Mouse (Mus musculus): ENCODE results near the gene Rab5c. TPM values are rescaled to one million over a fixed set of nuclear protein-coding genes. Genes with fewer than 3 reads are reported as not detected.

Gene Rab5c
- polyA plus RNA-seq, 1 experiment from 2014 or later, result 16.6 TPM

- DNase-seq (no peak), ATAC-seq (no peak)
- Histone ChIP-seq H3K4me2 (ENCODE audit: low read depth, low read length) (no peak overlapping the region), H3K9ac (replicated peaks) (no peak overlapping the region), H3K4me3 (ENCODE audit: low read depth, low read length) (no peak overlapping the region), H3K9me3 (ENCODE audit: low read length) (no peaks in the 10 kb centered on the region), H3K27ac (ENCODE audit: low read depth) (no peak overlapping the region), H3K4me1 (ENCODE audit: insufficient read depth) (peaks cover 12% of the 10 kb centered on the region), H3K36me3 (replicated peaks; ENCODE audit: insufficient read depth, low read length) (no peaks in the 10 kb centered on the region), H3K27me3 (ENCODE audit: insufficient read depth, low read length) (peaks cover 32% of the 10 kb centered on the region)
- no peak for TF ChIP-seq CTCF (IDR thresholded peaks at IDR 0.05; ENCODE audit: low read depth)
- TF ChIP-seq EP300 (IDR thresholded peaks at IDR 0.05; ENCODE audit: low read depth), result no peak
- 65% methylated on average over 6 of the region's 6 CpGs for WGBS (ENCODE audit: insufficient replicate concordance)
Measured at GRCm38 (mm10) chr11:100756476-100756875, 18.5 kb upstream of the Rab5c start.

GRCm38 (mm10) chr11:100754693-100755057, 16.7 kb upstream of the Rab5c start:
- 80% methylated on average over 3 of the region's 3 CpGs for WGBS (ENCODE audit: insufficient replicate concordance)
- Histone ChIP-seq H3K4me3 (ENCODE audit: low read depth, low read length) (no peak overlapping the region), H3K4me2 (ENCODE audit: low read depth, low read length) (no peak overlapping the region), H3K36me3 (replicated peaks; ENCODE audit: insufficient read depth, low read length) (no peaks in the 10 kb centered on the region), H3K27me3 (ENCODE audit: insufficient read depth, low read length) (peaks cover 25% of the 10 kb centered on the region), H3K27ac (ENCODE audit: low read depth) (no peak overlapping the region), H3K9me3 (ENCODE audit: low read length) (no peaks in the 10 kb centered on the region), H3K4me1 (ENCODE audit: insufficient read depth) (peaks cover 9% of the 10 kb centered on the region), H3K9ac (replicated peaks) (no peak overlapping the region)
- no peak for ATAC-seq
- DNase-seq, result no peak
- TF ChIP-seq CTCF (IDR thresholded peaks at IDR 0.05; ENCODE audit: low read depth), result no peak
- no peak for TF ChIP-seq EP300 (IDR thresholded peaks at IDR 0.05; ENCODE audit: low read depth)

GRCm38 (mm10) chr11:100754021-100754692, 16.1 kb upstream of the Rab5c start:
- no peak overlapping the region for H3K27ac ChIP-seq (ENCODE audit: low read depth)
- no peak for ATAC-seq
- H3K36me3 ChIP-seq (replicated peaks; ENCODE audit: insufficient read depth, low read length), result no peaks in the 10 kb centered on the region
- TF ChIP-seq CTCF (IDR thresholded peaks at IDR 0.05; ENCODE audit: low read depth) (no peak), EP300 (IDR thresholded peaks at IDR 0.05; ENCODE audit: low read depth) (no peak)
- WGBS (ENCODE audit: insufficient replicate concordance), result 82% methylated on average over 12 of the region's 12 CpGs
- no peak overlapping the region for H3K4me2 ChIP-seq (ENCODE audit: low read depth, low read length)
- no peak overlapping the region for H3K4me3 ChIP-seq (ENCODE audit: low read depth, low read length)
- no peaks in the 10 kb centered on the region for H3K9me3 ChIP-seq (ENCODE audit: low read length)
- H3K4me1 ChIP-seq (ENCODE audit: insufficient read depth), result peaks cover 4% of the 10 kb centered on the region
- peaks cover 25% of the 10 kb centered on the region for H3K27me3 ChIP-seq (ENCODE audit: insufficient read depth, low read length)
- no peak for DNase-seq
- H3K9ac ChIP-seq (replicated peaks), result no peak overlapping the region

- Histone ChIP-seq H3K9ac (replicated peaks) (no peak overlapping the region), H3K27me3 (ENCODE audit: insufficient read depth, low read length) (peaks cover 13% of the 10 kb centered on the region), H3K27ac (ENCODE audit: low read depth) (no peak overlapping the region), H3K4me1 (ENCODE audit: insufficient read depth) (peaks cover 4% of the 10 kb centered on the region; the same call in 1 of the 2 replicates), H3K4me3 (ENCODE audit: low read depth, low read length) (no peak overlapping the region), H3K9me3 (ENCODE audit: low read length) (no peaks in the 10 kb centered on the region), H3K4me2 (ENCODE audit: low read depth, low read length) (no peak overlapping the region), H3K36me3 (replicated peaks; ENCODE audit: insufficient read depth, low read length) (no peaks in the 10 kb centered on the region)
- DNase-seq (no peak), ATAC-seq (no peak)
- TF ChIP-seq CTCF (IDR thresholded peaks at IDR 0.05; ENCODE audit: low read depth) (no peak), EP300 (IDR thresholded peaks at IDR 0.05; ENCODE audit: low read depth) (no peak)
- 47% methylated on average over 10 of the region's 10 CpGs for WGBS (ENCODE audit: insufficient replicate concordance)
Measured at GRCm38 (mm10) chr11:100752294-100752693, 14.3 kb upstream of the Rab5c start.

- WGBS (ENCODE audit: insufficient replicate concordance), result 81% methylated on average over 16 of the region's 16 CpGs
- no peaks in the 10 kb centered on the region for H3K36me3 ChIP-seq (replicated peaks; ENCODE audit: insufficient read depth, low read length)
- H3K9me3 ChIP-seq (ENCODE audit: low read length), result no peaks in the 10 kb centered on the region
- no peak overlapping the region for H3K4me3 ChIP-seq (ENCODE audit: low read depth, low read length)
- no peak overlapping the region for H3K27ac ChIP-seq (ENCODE audit: low read depth)
- H3K4me1 ChIP-seq (ENCODE audit: insufficient read depth), result peaks cover 12% of the 10 kb centered on the region
- DNase-seq, result no peak
- ATAC-seq, result no peak
- H3K4me2 ChIP-seq (ENCODE audit: low read depth, low read length), result no peak overlapping the region
- no peak overlapping the region for H3K9ac ChIP-seq (replicated peaks)
- no peak for TF ChIP-seq EP300 (IDR thresholded peaks at IDR 0.05; ENCODE audit: low read depth)
- TF ChIP-seq CTCF (IDR thresholded peaks at IDR 0.05; ENCODE audit: low read depth), result no peak
- H3K27me3 ChIP-seq (ENCODE audit: insufficient read depth, low read length), result peaks cover 10% of the 10 kb centered on the region; the same call in 1 of the 2 replicates
Measured at GRCm38 (mm10) chr11:100750127-100750526, 12.1 kb upstream of the Rab5c start.

GRCm38 (mm10) chr11:100749469-100749868, 11.5 kb upstream of the Rab5c start:
- no peak overlapping the region for H3K4me3 ChIP-seq (ENCODE audit: low read depth, low read length)
- H3K27me3 ChIP-seq (ENCODE audit: insufficient read depth, low read length), result peaks cover 10% of the 10 kb centered on the region; the same call in 1 of the 2 replicates
- no peaks in the 10 kb centered on the region for H3K36me3 ChIP-seq (replicated peaks; ENCODE audit: insufficient read depth, low read length)
- H3K4me1 ChIP-seq (ENCODE audit: insufficient read depth), result peaks cover 12% of the 10 kb centered on the region
- H3K4me2 ChIP-seq (ENCODE audit: low read depth, low read length), result no peak overlapping the region
- ATAC-seq (no peak), DNase-seq (no peak)
- no peaks in the 10 kb centered on the region for H3K9me3 ChIP-seq (ENCODE audit: low read length)
- WGBS (ENCODE audit: insufficient replicate concordance), result 50% methylated on average over 25 of the region's 25 CpGs
- no peak overlapping the region for H3K9ac ChIP-seq (replicated peaks)
- no peak for TF ChIP-seq CTCF (IDR thresholded peaks at IDR 0.05; ENCODE audit: low read depth)
- no peak for TF ChIP-seq EP300 (IDR thresholded peaks at IDR 0.05; ENCODE audit: low read depth)
- no peak overlapping the region for H3K27ac ChIP-seq (ENCODE audit: low read depth)
